Mouse (Mus musculus): ENCODE measurements around the gene Myh11.

- TF ChIP-seq CTCF (IDR thresholded peaks at IDR 0.05) (no peak), EP300 (IDR thresholded peaks at IDR 0.05) (no peak)
These were observed 139.5 kb downstream of the Myh11 start for GRCm38 (mm10) chr16:14151718-14152117.
